Mouse (Mus musculus) brain, embryonic 14.5 days (tissue): ENCODE measurements at regions not wholly inside any gene's neighbourhood (a gene's known extent, or its start where the extent isn't known, plus 50 kb on each side); places are given as distances from the start of the nearest gene placed in this dataset.

Source experiments
- CTCF ChIP-seq: fragments of 200-500 bp; IDR thresholded peaks from 2 replicates; pipeline ENCODE4 v1.5.1; 2012; ENCODE audit warnings: inconsistent platforms, mild to moderate bottlenecking, moderate library complexity, borderline replicate concordance; ENCODE audit not compliant: insufficient read depth, insufficient read length; ENCODE audit errors: extremely low read depth
- POLR2A ChIP-seq: fragments of 200-500 bp; IDR thresholded peaks from 2 replicates; pipeline ENCODE4 v1.6.1; 2012; ENCODE audit warnings: mild to moderate bottlenecking, inconsistent platforms, borderline replicate concordance; ENCODE audit not compliant: poor library complexity, insufficient read depth, insufficient read length, severe bottlenecking; ENCODE audit errors: extremely low read depth

GRCm38 (mm10) chr4:152755756-152756155 lies 278.1 kb upstream of the Kcnab2 start:
- no peak for TF ChIP-seq POLR2A
- TF ChIP-seq CTCF = no peak
